Mouse (Mus musculus) heart, embryonic 14.5 days (tissue): ENCODE measurements around the gene Copz2. TPM values are rescaled to one million over a fixed set of nuclear protein-coding genes. Genes with fewer than 3 reads are reported as not detected.

ENCODE experiments used
- ATAC-seq: fragments of 200-750 bp; cut with Nextera tagmentation; 2 replicates; pipeline ENCODE4 v1.8.0; 2017; ENCODE audit warnings: low read depth, moderate TSS enrichment; ENCODE audit not compliant: insufficient number of reproducible peaks, insufficient read depth, low FRiP score
- H3K27ac ChIP-seq, 2 experiments: fragments of 200-500 bp in 1 of 2; fragments of 300-500 bp in 1 of 2; sonication (generic) in 1 of 2; replicated peaks in 1 of 2; 2 replicates each; pipeline ENCODE4 v1.5.1; 2012 to 2014; ENCODE audit warnings: low read depth in 2 of 2, low read length in 2 of 2, control low read depth in 1 of 2, mild to moderate bottlenecking in 1 of 2, mixed read lengths in 1 of 2; ENCODE audit not compliant: control insufficient read depth in 1 of 2, insufficient read depth in 1 of 2
- H3K27me3 ChIP-seq: fragments of 300-500 bp; sonication (generic); 2 replicates; pipeline ENCODE4 v1.6.1; 2014; ENCODE audit warnings: mild to moderate bottlenecking, low read length, control low read depth; ENCODE audit not compliant: control insufficient read depth, insufficient read depth
- H3K36me3 ChIP-seq: fragments of 300-500 bp; sonication (generic); 2 replicates; pipeline ENCODE4 v1.6.1; 2014; ENCODE audit warnings: mild to moderate bottlenecking, control low read depth, low read length, mixed read lengths; ENCODE audit not compliant: control insufficient read depth, insufficient read depth
- H3K4me1 ChIP-seq, 2 experiments: fragments of 200-500 bp in 1 of 2; fragments of 300-500 bp in 1 of 2; sonication (generic) in 1 of 2; 2 replicates each; pipeline ENCODE4 v1.6.1; 2012 to 2014; ENCODE audit warnings: low read length in 2 of 2, control low read depth in 1 of 2, mixed read lengths in 1 of 2; ENCODE audit not compliant: control insufficient read depth in 2 of 2, insufficient read depth in 2 of 2
- H3K4me2 ChIP-seq: fragments of 300-500 bp; sonication (generic); 2 replicates; pipeline ENCODE4 v1.6.1; 2014; ENCODE audit warnings: mild to moderate bottlenecking, low read length
- H3K4me3 ChIP-seq, 2 experiments: fragments of 200-500 bp in 1 of 2; fragments of 300-500 bp in 1 of 2; sonication (generic) in 1 of 2; 2 replicates each; pipeline ENCODE4 v1.5.1; 2012 to 2014; ENCODE audit warnings: low read length in 2 of 2, mild to moderate bottlenecking in 2 of 2, control low read depth in 1 of 2, low read depth in 1 of 2, moderate library complexity in 1 of 2; ENCODE audit not compliant: control insufficient read depth in 1 of 2, insufficient read depth in 1 of 2
- H3K9ac ChIP-seq: fragments of 300-500 bp; sonication (generic); 2 replicates; pipeline ENCODE4 v1.6.1; 2014; ENCODE audit warnings: mild to moderate bottlenecking, low read length
- H3K9me3 ChIP-seq: fragments of 300-500 bp; sonication (generic); 2 replicates; pipeline ENCODE4 v1.6.1; 2016; ENCODE audit warnings: low read length, control low read depth; ENCODE audit not compliant: control insufficient read depth
- WGBS: fragments of 180-500 bp; shearing (Covaris S2); extraction: QIAGEN DNeasy Blood & Tissue Kit; methylation state at CpG from one replicate; pipeline ENCODE4 v1.1.7; 2014; 5-methylcytosine and 5-hydroxymethylcytosine counted together
- polyA plus RNA-seq: library from polyadenylated mRNA; unstranded; fragments of >200 nt; fragmentation: Nextera tagmentation; extraction: Ambion mirVana; gene quantifications from 2 replicates; pipeline ENCODE4 v1.2.1, GENCODE M21; 2014

The Copz2 gene
- polyA plus RNA-seq, 1 experiment from 2014 or later, result 141 TPM

- Histone ChIP-seq H3K4me3 (no peak overlapping the region), H3K27me3 (no peaks in the 10 kb centered on the region), H3K4me2 (no peak overlapping the region), H3K4me1 (no peaks in the 10 kb centered on the region), H3K27ac (no peak overlapping the region), H3K9me3 (no peaks in the 10 kb centered on the region), H3K9ac (no peak overlapping the region), H3K36me3 (peaks cover 99% of the 10 kb centered on the region)
- 82% methylated on average over 2 of the region's 2 CpGs for WGBS
- ATAC-seq, result no peak
Observed at GRCm38 (mm10) chr11:96814443-96814842, 35.2 kb upstream of the Copz2 start.

GRCm38 (mm10) chr11:96815895-96816294 lies 33.8 kb upstream of the Copz2 start:
- Histone ChIP-seq H3K4me1 (no peaks in the 10 kb centered on the region), H3K4me3 (no peak overlapping the region), H3K9ac (no peak overlapping the region), H3K27me3 (no peaks in the 10 kb centered on the region), H3K4me2 (no peak overlapping the region), H3K9me3 (no peaks in the 10 kb centered on the region), H3K36me3 (peaks cover 99% of the 10 kb centered on the region), H3K27ac (no peak overlapping the region)
- no peak for ATAC-seq
- WGBS, result 97% methylated on average over 2 of the region's 2 CpGs

GRCm38 (mm10) chr11:96816494-96816893 lies 33.2 kb upstream of the Copz2 start:
- peaks cover 99% of the 10 kb centered on the region for H3K36me3 ChIP-seq
- no peak for ATAC-seq
- no peak overlapping the region for H3K4me3 ChIP-seq

GRCm38 (mm10) chr11:96816979-96817378 lies 32.7 kb upstream of the Copz2 start:
- WGBS, result 90% methylated on average over 5 of the region's 5 CpGs
- H3K36me3 ChIP-seq, result peaks cover 99% of the 10 kb centered on the region
- ATAC-seq, result no peak

More at GRCm38 (mm10) chr11:96816494-96816893, 33.2 kb upstream of the Copz2 start:
- Histone ChIP-seq H3K4me1 (no peaks in the 10 kb centered on the region), H3K9me3 (no peaks in the 10 kb centered on the region), H3K4me2 (no peak overlapping the region), H3K9ac (no peak overlapping the region), H3K27ac (no peak overlapping the region), H3K27me3 (no peaks in the 10 kb centered on the region)
- WGBS, result 91% methylated on average over 1 of the region's 1 CpGs

GRCm38 (mm10) chr11:96818128-96818710 lies 31.5 kb upstream of the Copz2 start:
- Histone ChIP-seq H3K36me3 (peaks cover 95% of the 10 kb centered on the region), H3K4me1 (peaks cover 2 to 11% of the 10 kb centered on the region in 2 experiments; a peak in 3 of 4 replicates), H3K9ac (no peak overlapping the region), H3K4me2 (no peak overlapping the region), H3K27me3 (no peaks in the 10 kb centered on the region), H3K27ac (no peak overlapping the region), H3K4me3 (no peak overlapping the region), H3K9me3 (no peaks in the 10 kb centered on the region)
- no peak for ATAC-seq
- WGBS, result 82% methylated on average over 8 of the region's 8 CpGs

More at GRCm38 (mm10) chr11:96816979-96817378, 32.7 kb upstream of the Copz2 start:
- Histone ChIP-seq H3K4me2 (no peak overlapping the region), H3K4me3 (no peak overlapping the region), H3K27ac (no peak overlapping the region), H3K9ac (no peak overlapping the region), H3K27me3 (no peaks in the 10 kb centered on the region), H3K4me1 (no peaks in the 10 kb centered on the region), H3K9me3 (no peaks in the 10 kb centered on the region)

- no peak overlapping the region for H3K4me2 ChIP-seq
- 88% methylated on average over 10 of the region's 10 CpGs for WGBS
- H3K36me3 ChIP-seq, result peaks cover 68% of the 10 kb centered on the region
- no peaks in the 10 kb centered on the region for H3K9me3 ChIP-seq
- no peak overlapping the region for H3K4me3 ChIP-seq
- ATAC-seq, result no peak
- H3K27me3 ChIP-seq, result no peaks in the 10 kb centered on the region
- no peak overlapping the region for H3K27ac ChIP-seq
- H3K9ac ChIP-seq, result no peak overlapping the region
- H3K4me1 ChIP-seq, result peaks cover 28 to 45% of the 10 kb centered on the region in 2 experiments
Observed at GRCm38 (mm10) chr11:96821956-96822355, 27.7 kb upstream of the Copz2 start.

GRCm38 (mm10) chr11:96822675-96823470 lies 26.8 kb upstream of the Copz2 start:
- peak overlapping the region; percentile 73 for H3K9ac ChIP-seq
- WGBS, result 44% methylated on average over 4 of the region's 4 CpGs

More at GRCm38 (mm10) chr11:96822675-96823470, 26.8 kb upstream of the Copz2 start:
- Histone ChIP-seq H3K4me1 (peaks cover 37 to 55% of the 10 kb centered on the region in 2 experiments), H3K27me3 (no peaks in the 10 kb centered on the region), H3K4me2 (peak overlapping the region; percentile 98), H3K4me3 (peak overlapping the region; percentile 44 to 67; a peak in 2 of 4 replicates), H3K27ac (0 out of 4 replicates have a peak overlapping the region, but pooled peaks of 1 of the 2 experiments have one; percentile 99), H3K36me3 (peaks cover 68% of the 10 kb centered on the region), H3K9me3 (no peaks in the 10 kb centered on the region)
- ATAC-seq, result no peak
